Mouse (Mus musculus): ENCODE data around the gene Rxfp1. TPM values are rescaled to one million over a fixed set of nuclear protein-coding genes. Genes with fewer than 3 reads are reported as not detected.
"Not testable (repeated sequence)": the region's sequence is repeated elsewhere in the genome, so short reads cannot be mapped to it uniquely, and the experiment has no call there.

Gene Rxfp1
- total and polyA plus RNA-seq, 2 experiments, result not detected

- Histone ChIP-seq H3K36me3 (ENCODE audit: control insufficient read depth, insufficient read depth, low read length) (no peaks in the 10 kb centered on the region), H3K4me3 (ENCODE audit: insufficient read depth, low read depth, low read length) (no peak overlapping the region), H3K27me3 (ENCODE audit: control insufficient read depth, insufficient read depth, low read length) (no peaks in the 10 kb centered on the region), H3K9ac (ENCODE audit: low read depth, low read length) (no peak overlapping the region), H3K27ac (replicated peaks; ENCODE audit: insufficient read depth, low read depth, low read length) (no peak overlapping the region), H3K4me1 (ENCODE audit: control insufficient read depth, insufficient read depth, low read length) (no peaks in the 10 kb centered on the region), H3K79me2 (ENCODE audit: control insufficient read depth, insufficient read depth, low read length) (no peaks in the 10 kb centered on the region)
- WGBS, result 93% methylated on average over 8 of the region's 8 CpGs
- DNase-seq (ENCODE audit: extremely low read depth, low read depth, low spot score), result peak; percentile 10
- no peak for TF ChIP-seq POLR2A (IDR thresholded peaks at IDR 0.05; ENCODE audit: extremely low read depth, insufficient read depth, low read length)
- TF ChIP-seq CTCF (IDR thresholded peaks at IDR 0.05; ENCODE audit: low read depth, low read length), result no peak
Measured at GRCm38 (mm10) chr3:79706436-79706835, 31.2 kb downstream of the Rxfp1 start.

- Histone ChIP-seq H3K4me3 (ENCODE audit: insufficient read depth, low read depth, low read length) (no peak overlapping the region), H3K4me1 (ENCODE audit: control insufficient read depth, insufficient read depth, low read length) (no peaks in the 10 kb centered on the region), H3K36me3 (ENCODE audit: control insufficient read depth, insufficient read depth, low read length) (no peaks in the 10 kb centered on the region), H3K79me2 (ENCODE audit: control insufficient read depth, insufficient read depth, low read length) (no peaks in the 10 kb centered on the region), H3K9ac (ENCODE audit: low read depth, low read length) (no peak overlapping the region), H3K27me3 (ENCODE audit: control insufficient read depth, insufficient read depth, low read length) (no peaks in the 10 kb centered on the region), H3K27ac (replicated peaks; ENCODE audit: insufficient read depth, low read depth, low read length) (no peak overlapping the region)
- no peak for DNase-seq (ENCODE audit: extremely low read depth, low read depth, low spot score)
- no peak for TF ChIP-seq POLR2A (IDR thresholded peaks at IDR 0.05; ENCODE audit: extremely low read depth, insufficient read depth, low read length)
- TF ChIP-seq CTCF (IDR thresholded peaks at IDR 0.05; ENCODE audit: low read depth, low read length), result no peak
- WGBS, result 76% methylated on average over 4 of the region's 4 CpGs
Measured at GRCm38 (mm10) chr3:79703135-79703534, 34.5 kb downstream of the Rxfp1 start.

GRCm38 (mm10) chr3:79691957-79692356, 45.7 kb downstream of the Rxfp1 start:
- Histone ChIP-seq H3K36me3 (ENCODE audit: control insufficient read depth, insufficient read depth, low read length) (no peaks in the 10 kb centered on the region), H3K4me1 (ENCODE audit: control insufficient read depth, insufficient read depth, low read length) (no peaks in the 10 kb centered on the region), H3K4me3 (ENCODE audit: insufficient read depth, low read depth, low read length) (no peak overlapping the region), H3K27me3 (ENCODE audit: control insufficient read depth, insufficient read depth, low read length) (no peaks in the 10 kb centered on the region), H3K79me2 (ENCODE audit: control insufficient read depth, insufficient read depth, low read length) (no peaks in the 10 kb centered on the region), H3K9ac (ENCODE audit: low read depth, low read length) (no peak overlapping the region), H3K27ac (replicated peaks; ENCODE audit: insufficient read depth, low read depth, low read length) (no peak overlapping the region)
- TF ChIP-seq CTCF (IDR thresholded peaks at IDR 0.05; ENCODE audit: low read depth, low read length) (no peak), POLR2A (IDR thresholded peaks at IDR 0.05; ENCODE audit: extremely low read depth, insufficient read depth, low read length) (no peak)
- no peak for DNase-seq (ENCODE audit: extremely low read depth, low read depth, low spot score)
- WGBS, result 84% methylated on average over 2 of the region's 2 CpGs

- TF ChIP-seq POLR2A (IDR thresholded peaks at IDR 0.05; ENCODE audit: extremely low read depth, insufficient read depth, low read length) (no peak), CTCF (IDR thresholded peaks at IDR 0.05; ENCODE audit: low read depth, low read length) (no peak)
- Histone ChIP-seq H3K27ac (replicated peaks; ENCODE audit: insufficient read depth, low read depth, low read length) (no peak overlapping the region), H3K79me2 (ENCODE audit: control insufficient read depth, insufficient read depth, low read length) (no peaks in the 10 kb centered on the region), H3K4me3 (ENCODE audit: insufficient read depth, low read depth, low read length) (no peak overlapping the region), H3K9ac (ENCODE audit: low read depth, low read length) (no peak overlapping the region), H3K4me1 (ENCODE audit: control insufficient read depth, insufficient read depth, low read length) (no peaks in the 10 kb centered on the region), H3K36me3 (ENCODE audit: control insufficient read depth, insufficient read depth, low read length) (no peaks in the 10 kb centered on the region), H3K27me3 (ENCODE audit: control insufficient read depth, insufficient read depth, low read length) (no peaks in the 10 kb centered on the region)
- WGBS, result 77% methylated on average over 9 of the region's 9 CpGs
- DNase-seq (ENCODE audit: extremely low read depth, low read depth, low spot score), result peak; percentile 33
Measured at GRCm38 (mm10) chr3:79690111-79690651, 47.5 kb downstream of the Rxfp1 start.

- not testable (repeated sequence) for H3K79me2 ChIP-seq (ENCODE audit: control insufficient read depth, insufficient read depth, low read length); H3K4me1 ChIP-seq (ENCODE audit: control insufficient read depth, insufficient read depth, low read length); H3K27me3 ChIP-seq (ENCODE audit: control insufficient read depth, insufficient read depth, low read length); H3K36me3 ChIP-seq (ENCODE audit: control insufficient read depth, insufficient read depth, low read length); H3K9ac ChIP-seq (ENCODE audit: low read depth, low read length); H3K4me3 ChIP-seq (ENCODE audit: insufficient read depth, low read depth, low read length); H3K27ac ChIP-seq (replicated peaks; ENCODE audit: insufficient read depth, low read depth, low read length)
- DNase-seq (ENCODE audit: extremely low read depth, low read depth, low spot score), result peak; percentile 68
- 58% methylated on average over 4 of the region's 4 CpGs for WGBS
Measured at GRCm38 (mm10) chr3:79688101-79688500, 49.6 kb downstream of the Rxfp1 start.

- Histone ChIP-seq H3K79me2 (ENCODE audit: control insufficient read depth, insufficient read depth, low read length) (no peaks in the 10 kb centered on the region), H3K36me3 (ENCODE audit: control insufficient read depth, insufficient read depth, low read length) (no peaks in the 10 kb centered on the region), H3K4me1 (ENCODE audit: control insufficient read depth, insufficient read depth, low read length) (no peaks in the 10 kb centered on the region), H3K27ac (replicated peaks; ENCODE audit: insufficient read depth, low read depth, low read length) (no peak overlapping the region), H3K9ac (ENCODE audit: low read depth, low read length) (no peak overlapping the region), H3K27me3 (ENCODE audit: control insufficient read depth, insufficient read depth, low read length) (0 out of 2 replicates have a peak, but pooled peaks cover 2% of the 10 kb centered on the region), H3K4me3 (ENCODE audit: insufficient read depth, low read depth, low read length) (no peak overlapping the region)
- DNase-seq (ENCODE audit: extremely low read depth, low read depth, low spot score), result no peak
- no peak for TF ChIP-seq POLR2A (IDR thresholded peaks at IDR 0.05; ENCODE audit: extremely low read depth, insufficient read depth, low read length)
- TF ChIP-seq CTCF (IDR thresholded peaks at IDR 0.05; ENCODE audit: low read depth, low read length), result no peak
- 88% methylated on average over 8 of the region's 8 CpGs for WGBS
Measured at GRCm38 (mm10) chr3:79683529-79683928, 54.2 kb downstream of the Rxfp1 start.
